Mouse (Mus musculus) ES-Bruce4 (cell line): Measurements from ENCODE around the gene Gjc2. TPM values are rescaled to one million over a fixed set of nuclear protein-coding genes. Genes with fewer than 3 reads are reported as not detected.
"Not testable (repeated sequence)": the region's sequence is repeated elsewhere in the genome, so short reads cannot be mapped to it uniquely, and the experiment has no call there.

Source experiments
- H3K27ac ChIP-seq: 2 replicates; pipeline ENCODE4 v1.5.1; 2012; ENCODE audit warnings: low read length, inconsistent platforms; ENCODE audit not compliant: insufficient read depth
- H3K27me3 ChIP-seq: 2 replicates; pipeline ENCODE4 v1.6.1; 2012; ENCODE audit warnings: mild to moderate bottlenecking, low read length, inconsistent platforms; ENCODE audit not compliant: control insufficient read depth, poor library complexity, insufficient read depth, severe bottlenecking
- H3K36me3 ChIP-seq: 2 replicates; pipeline ENCODE4 v1.6.1; 2012; ENCODE audit warnings: inconsistent platforms, mild to moderate bottlenecking, low read length, moderate library complexity; ENCODE audit not compliant: control insufficient read depth, poor library complexity, insufficient read depth, severe bottlenecking
- H3K4me1 ChIP-seq: one replicate; pipeline ENCODE4 v1.8.1; 2011; ENCODE audit warnings: low read length; ENCODE audit not compliant: control insufficient read depth, insufficient read depth
- H3K4me3 ChIP-seq: 2 replicates; pipeline ENCODE4 v1.5.1; 2011; ENCODE audit warnings: low read depth, mild to moderate bottlenecking, low read length
- H3K9ac ChIP-seq: 2 replicates; pipeline ENCODE4 v1.6.1; 2012; ENCODE audit warnings: low read depth, mild to moderate bottlenecking, inconsistent platforms; ENCODE audit not compliant: poor library complexity, severe bottlenecking
- H3K9me3 ChIP-seq: replicated peaks from 2 replicates; pipeline ENCODE4 v1.6.1; 2012; ENCODE audit warnings: mild to moderate bottlenecking, low read length, inconsistent platforms; ENCODE audit not compliant: control insufficient read depth, poor library complexity, insufficient read depth, severe bottlenecking
- CTCF ChIP-seq: IDR thresholded peaks from one replicate; pipeline ENCODE4 v1.8.1; 2011; ENCODE audit warnings: low read depth, low read length
- EP300 ChIP-seq: IDR thresholded peaks from 2 replicates; pipeline ENCODE4 v1.6.1; 2011; ENCODE audit warnings: low read depth, low read length; ENCODE audit not compliant: insufficient read depth
- POLR2A ChIP-seq: IDR thresholded peaks from one replicate; pipeline ENCODE4 v1.8.1; 2011; ENCODE audit warnings: low read length; ENCODE audit not compliant: insufficient read depth
- polyA plus RNA-seq: library from polyadenylated mRNA; stranded (reverse); fragments of >200 nt; gene quantifications from 2 replicates; pipeline ENCODE4 v1.2.4, GENCODE M21; 2011; ENCODE audit warnings: low read depth; ENCODE audit not compliant: missing spikeins, insufficient read depth, insufficient read length

The Gjc2 gene
- polyA plus RNA-seq, 1 experiment = not detected

DNA sequence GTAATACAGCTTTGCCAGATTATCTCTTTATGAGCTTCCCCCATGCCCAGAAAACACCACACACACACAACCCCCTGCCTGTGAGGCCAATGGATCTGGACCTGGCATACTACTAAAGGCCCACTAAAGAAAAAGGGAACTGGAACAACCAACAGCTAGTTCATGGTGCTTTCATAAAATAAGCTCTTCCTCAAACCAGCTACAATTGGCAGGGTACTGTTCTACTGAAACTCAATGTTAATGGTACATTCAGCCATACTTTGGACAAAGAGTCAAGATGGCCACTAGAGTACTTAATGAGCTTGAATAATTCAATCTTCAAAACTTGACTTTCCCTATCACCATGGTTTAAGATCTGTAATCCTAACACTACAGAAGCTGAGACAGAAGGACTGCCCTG lies 38.6 kb upstream of the Gjc2 start:
- no peak overlapping the region for H3K27ac ChIP-seq
- peaks cover 3% of the 10 kb centered on the region for H3K4me1 ChIP-seq
- H3K27me3 ChIP-seq = no peaks in the 10 kb centered on the region
- H3K4me3 ChIP-seq = no peak overlapping the region
- TF ChIP-seq EP300 = no peak
- no peak for TF ChIP-seq CTCF
- TF ChIP-seq POLR2A = no peak
- H3K9me3 ChIP-seq = no peaks in the 10 kb centered on the region
- peaks cover 21% of the 10 kb centered on the region for H3K36me3 ChIP-seq
- H3K9ac ChIP-seq = no peak overlapping the region

GRCm38 (mm10) chr11:59219064-59219463 lies 36.1 kb upstream of the Gjc2 start:
- Histone ChIP-seq H3K27ac (peak overlapping the region; percentile 84), H3K9ac (0 out of 2 replicates have a peak overlapping the region, but pooled peaks have one; percentile 19), H3K4me3 (no peak overlapping the region), H3K36me3 (peaks cover 28% of the 10 kb centered on the region), H3K9me3 (no peaks in the 10 kb centered on the region), H3K27me3 (no peaks in the 10 kb centered on the region), H3K4me1 (no peaks in the 10 kb centered on the region)
- TF ChIP-seq EP300 = no peak
- TF ChIP-seq CTCF = peak; percentile 49

DNA sequence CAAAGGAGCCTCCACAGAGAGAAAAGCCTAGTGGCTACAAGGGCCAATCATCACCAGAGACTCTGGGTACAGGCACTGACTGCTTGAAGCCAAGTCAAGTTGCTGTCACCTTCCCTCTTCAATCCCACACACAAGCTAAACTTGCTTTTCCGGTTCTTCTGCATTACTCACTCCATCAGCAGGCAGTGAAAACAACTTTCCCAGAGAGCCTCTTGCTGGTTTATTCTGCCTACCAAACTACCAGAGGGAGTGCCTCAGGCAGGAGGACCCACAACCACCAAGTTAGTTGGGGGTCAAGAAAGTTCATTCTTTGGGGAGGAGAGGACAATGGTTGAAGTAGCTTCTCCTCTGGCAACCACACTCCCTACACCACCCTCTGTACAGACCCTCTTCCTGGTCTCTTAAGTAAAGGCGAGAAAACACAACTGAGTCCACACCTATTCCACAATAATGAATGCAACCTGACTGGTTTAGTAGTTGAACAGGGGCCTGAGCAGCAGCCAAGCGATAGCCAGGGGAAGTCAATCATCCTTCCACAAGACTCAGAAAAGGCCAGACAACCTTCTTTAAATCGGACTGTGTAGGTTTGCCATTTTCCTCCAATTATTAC lies 35.5 kb upstream of the Gjc2 start:
- TF ChIP-seq CTCF (no peak), EP300 (no peak), POLR2A (no peak)

DNA sequence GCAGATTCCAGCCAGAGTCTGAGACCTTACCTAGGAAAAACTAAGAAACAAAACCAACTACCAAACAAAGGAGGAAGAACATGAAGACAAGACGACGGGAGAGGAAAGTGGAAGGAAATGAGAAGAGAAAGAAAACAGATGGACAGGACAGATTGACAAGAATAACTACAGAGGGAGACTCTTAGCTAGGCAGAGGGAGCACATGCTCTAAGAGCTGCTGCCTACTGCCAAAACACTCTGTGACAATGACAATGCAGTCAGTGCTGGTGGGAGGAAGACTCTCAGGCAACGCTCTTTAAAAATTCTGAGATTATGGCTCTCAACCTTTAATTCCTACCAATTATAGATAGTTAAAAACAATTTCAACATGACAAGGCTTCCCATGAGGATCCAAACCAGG lies 33.9 kb upstream of the Gjc2 start:
- peaks cover 32% of the 10 kb centered on the region for H3K36me3 ChIP-seq
- TF ChIP-seq CTCF = no peak
- TF ChIP-seq EP300 = no peak
- no peak for TF ChIP-seq POLR2A

More for the DNA sequence above, 35.5 kb upstream of the Gjc2 start:
- 0 out of 2 replicates have a peak overlapping the region, but pooled peaks have one; percentile 19 for H3K9ac ChIP-seq
- peak overlapping the region; percentile 84 for H3K27ac ChIP-seq
- H3K27me3 ChIP-seq = no peaks in the 10 kb centered on the region
- no peak overlapping the region for H3K4me3 ChIP-seq
- H3K36me3 ChIP-seq = peaks cover 24% of the 10 kb centered on the region
- H3K9me3 ChIP-seq = no peaks in the 10 kb centered on the region
- no peaks in the 10 kb centered on the region for H3K4me1 ChIP-seq

DNA sequence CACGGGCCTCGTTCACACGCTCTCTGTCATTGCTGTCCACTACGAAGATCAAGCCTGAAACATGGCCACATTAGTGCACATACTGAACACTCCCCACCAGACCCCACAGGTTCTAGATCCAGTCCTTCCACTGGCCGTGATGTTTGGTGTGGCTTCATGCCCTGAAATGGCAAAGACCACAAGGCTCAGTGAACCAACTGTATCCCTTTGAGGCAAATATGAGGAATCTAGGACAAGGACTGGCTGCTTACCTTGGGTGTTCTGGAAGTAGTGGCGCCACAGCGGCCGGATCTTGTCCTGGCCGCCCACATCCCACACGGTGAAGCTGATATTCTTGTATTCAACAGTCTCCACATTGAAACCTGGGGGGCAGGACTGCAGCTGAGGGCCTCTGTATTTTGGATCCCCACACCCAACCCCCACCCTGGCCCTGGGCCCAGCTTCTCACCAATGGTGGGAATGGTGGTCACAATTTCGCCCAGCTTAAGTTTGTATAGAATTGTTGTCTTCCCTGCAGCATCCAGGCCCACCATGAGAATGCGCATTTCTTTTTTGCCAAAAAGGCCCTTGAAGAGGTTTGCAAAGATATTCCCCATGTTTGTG lies 30.0 kb upstream of the Gjc2 start:
- H3K36me3 ChIP-seq = peaks cover 33% of the 10 kb centered on the region
- TF ChIP-seq CTCF = no peak
- no peak for TF ChIP-seq POLR2A
- no peak for TF ChIP-seq EP300

More for the DNA sequence above, 33.9 kb upstream of the Gjc2 start:
- Histone ChIP-seq H3K4me3 (no peak overlapping the region), H3K9me3 (no peaks in the 10 kb centered on the region), H3K4me1 (no peaks in the 10 kb centered on the region), H3K27ac (no peak overlapping the region), H3K9ac (no peak overlapping the region; the same call in 1 of the 2 replicates), H3K27me3 (no peaks in the 10 kb centered on the region)

DNA sequence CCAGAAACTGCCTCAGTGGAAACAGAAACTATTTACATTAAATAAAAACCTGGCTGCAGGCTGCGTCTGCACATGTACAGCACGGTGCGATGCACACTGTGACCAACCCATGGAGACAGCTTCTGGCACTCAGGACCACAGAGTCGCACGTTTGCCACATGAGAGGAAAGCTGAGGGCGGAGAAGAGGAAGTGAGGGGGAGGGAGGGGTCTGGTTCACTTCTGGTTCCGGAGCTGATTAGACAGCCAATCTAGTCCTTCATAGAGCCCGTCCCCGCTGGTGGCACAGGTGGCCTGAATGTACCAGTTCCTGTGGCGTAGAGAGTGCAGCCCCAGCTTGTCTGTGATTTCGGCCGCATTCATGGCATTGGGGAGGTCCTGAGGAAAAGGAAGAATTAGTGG lies 29.3 kb upstream of the Gjc2 start:
- H3K27me3 ChIP-seq, H3K4me3 ChIP-seq, H3K4me1 ChIP-seq, H3K9me3 ChIP-seq, H3K9ac ChIP-seq, H3K27ac ChIP-seq: not testable (repeated sequence)
- H3K36me3 ChIP-seq = peaks cover 30% of the 10 kb centered on the region

More for the DNA sequence above, 30.0 kb upstream of the Gjc2 start:
- Histone ChIP-seq H3K27me3 (no peaks in the 10 kb centered on the region), H3K27ac (no peak overlapping the region), H3K9me3 (no peaks in the 10 kb centered on the region), H3K4me1 (no peaks in the 10 kb centered on the region), H3K4me3 (no peak overlapping the region), H3K9ac (no peak overlapping the region)

DNA sequence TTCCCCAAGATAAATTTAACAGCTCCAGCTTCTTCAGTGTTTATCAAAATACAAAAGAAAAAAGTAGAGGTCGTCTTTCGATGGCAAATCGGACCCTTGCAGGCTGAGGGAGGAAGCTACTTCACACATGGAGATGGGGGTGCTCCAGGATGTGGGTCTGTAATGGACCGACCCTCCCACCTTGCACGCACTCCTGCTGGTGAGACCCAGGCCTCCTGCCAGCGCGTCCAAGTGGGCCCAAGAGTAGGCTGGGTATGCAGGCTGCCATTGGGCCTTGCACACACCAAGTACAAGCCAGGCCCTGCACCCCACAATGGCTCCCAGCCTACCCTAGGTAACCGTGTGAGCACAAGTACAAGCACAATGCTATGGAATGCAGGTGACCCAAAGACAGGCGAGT lies 28.5 kb upstream of the Gjc2 start:
- H3K9ac ChIP-seq, H3K4me3 ChIP-seq, H3K27ac ChIP-seq, H3K9me3 ChIP-seq, H3K27me3 ChIP-seq, H3K4me1 ChIP-seq: not testable (repeated sequence)
- H3K36me3 ChIP-seq = peaks cover 30% of the 10 kb centered on the region
